Mouse (Mus musculus) thymus, postnatal 36 days (tissue): ENCODE data around the gene Srsf2.

Source experiments
- DNase-seq, 2 experiments: peaks; one replicate each; pipeline ENCODE4 v3.0.0; 2022; ENCODE audit warnings: mixed read lengths in 2 of 2

Gene Srsf2

GRCm38 (mm10) chr11:116807938-116808606 lies 44.8 kb downstream of the Srsf2 start:
- DNase-seq = peak; percentile 78 to 81

- DNase-seq = no peak
Observed at GRCm38 (mm10) chr11:116807526-116807925, 45.4 kb downstream of the Srsf2 start.

- no peak for DNase-seq
Observed at GRCm38 (mm10) chr11:116807116-116807515, 45.8 kb downstream of the Srsf2 start.

GRCm38 (mm10) chr11:116806136-116807071 lies 46.5 kb downstream of the Srsf2 start:
- DNase-seq = no peak

- DNase-seq = no peak
Observed at GRCm38 (mm10) chr11:116802709-116803108, 50.2 kb downstream of the Srsf2 start.

- DNase-seq = no peak
Observed at GRCm38 (mm10) chr11:116801106-116801505, 51.8 kb downstream of the Srsf2 start.
